Mouse (Mus musculus) gastrocnemius, adult 18-20 months (tissue): ENCODE data around the gene Kdm4b. TPM values are rescaled to one million over a fixed set of nuclear protein-coding genes. Genes with fewer than 3 reads are reported as not detected.

Experiments
- DNase-seq: peaks from one replicate; pipeline ENCODE4 v3.0.0; 2021; ENCODE audit warnings: low spot score
- total RNA-seq, 2 experiments: library from RNA; stranded (reverse); gene quantifications; 2 replicates each; pipeline ENCODE4 v1.2.3; 2021

Kdm4b gene
- total RNA-seq, 2 experiments from 2014 or later, result 20.1 to 23.1 TPM

DNA sequence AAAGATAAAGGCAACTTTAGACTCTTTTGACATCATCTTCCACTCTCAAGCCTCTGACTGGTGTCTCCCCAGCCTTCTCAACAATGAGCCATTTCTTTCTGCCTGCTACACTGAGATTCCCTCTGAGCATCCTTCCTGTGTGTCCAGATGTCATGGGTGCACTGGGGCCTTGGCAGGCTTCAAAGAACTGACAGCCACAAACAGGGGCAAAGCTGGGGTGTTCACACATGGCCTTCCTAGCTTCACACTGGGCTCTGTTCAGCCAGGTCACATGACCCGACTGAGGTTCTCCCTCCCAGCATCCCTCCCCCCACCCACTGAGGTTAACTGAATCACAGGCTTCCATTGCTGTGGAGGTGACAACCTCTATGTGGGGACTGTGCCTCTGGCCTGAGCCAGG, 29.7 kb upstream of the Kdm4b start:
- no peak for DNase-seq

DNA sequence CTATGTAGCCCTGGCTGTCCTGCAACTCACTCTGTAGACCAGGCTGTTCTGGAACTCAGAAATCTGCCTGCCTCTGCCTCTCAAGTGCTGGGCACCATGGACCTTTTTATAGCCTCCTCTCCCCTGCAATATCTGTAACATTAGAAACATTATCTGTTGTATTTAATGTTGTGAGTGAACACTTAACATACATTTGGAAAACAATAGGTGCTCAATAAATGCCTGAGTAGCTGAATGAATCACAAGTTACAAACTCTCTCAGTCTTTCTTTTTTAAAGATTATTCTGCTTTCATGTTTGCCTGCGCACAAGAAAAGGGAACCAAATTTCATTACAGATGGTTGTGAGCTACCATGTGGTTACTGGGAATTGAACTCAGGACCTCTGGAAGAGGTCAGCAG, 27.6 kb upstream of the Kdm4b start:
- DNase-seq, result no peak

DNA sequence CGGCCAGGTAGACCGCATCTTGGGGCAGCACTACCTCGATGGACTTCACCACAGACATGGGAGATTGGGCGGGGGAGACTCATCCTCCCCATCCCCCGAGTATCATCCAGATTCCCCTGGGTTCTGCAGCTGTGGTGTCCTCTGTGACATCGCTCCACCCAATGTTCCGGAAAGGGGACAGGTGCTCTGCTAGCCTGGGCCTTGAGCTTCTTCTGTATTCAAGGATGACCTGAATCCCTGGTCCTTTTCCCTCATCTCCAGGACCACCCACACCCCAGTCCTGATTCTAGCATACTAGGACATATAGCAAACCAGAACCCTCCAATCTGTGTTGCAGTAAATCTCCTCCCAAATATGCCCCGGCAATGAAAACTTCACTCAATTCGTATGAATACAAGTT, 25.7 kb upstream of the Kdm4b start, which contains the start of gene Arrdc5:
Gene Arrdc5 (minus strand): TSS at position 101 of the 400 bp plus-strand sequence.
- DNase-seq, result no peak

DNA sequence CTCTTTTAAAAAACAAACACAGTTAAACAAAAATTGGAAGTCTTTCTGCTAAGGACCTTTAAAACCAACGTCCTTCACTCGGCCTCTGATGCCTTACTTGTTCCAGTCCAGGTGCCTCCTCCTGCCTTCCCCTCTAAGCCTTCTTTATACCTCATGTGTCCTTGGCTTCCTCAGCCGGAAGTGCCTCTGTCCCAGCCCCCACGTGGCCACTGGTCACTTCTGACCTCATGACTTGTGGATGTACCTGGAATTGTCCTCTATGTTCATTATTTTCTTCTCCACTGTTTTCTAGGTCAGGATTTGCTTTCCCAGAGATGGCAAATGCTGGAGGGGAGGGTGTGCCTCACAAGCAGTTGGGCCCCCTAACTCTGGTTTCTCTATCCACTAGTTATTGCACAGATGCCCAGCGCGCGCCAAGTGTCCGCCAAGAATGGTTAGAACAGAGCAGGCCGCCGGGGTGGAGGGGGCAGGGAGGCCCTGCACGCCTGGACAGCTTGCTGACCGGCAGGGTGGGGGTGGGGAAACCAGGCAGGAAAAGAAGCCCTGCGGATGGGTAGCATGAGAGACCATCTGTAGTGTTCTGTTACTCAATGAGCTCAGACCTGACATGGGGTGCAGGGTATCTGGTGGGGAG, 23.4 kb upstream of the Kdm4b start:
- no peak for DNase-seq

DNA sequence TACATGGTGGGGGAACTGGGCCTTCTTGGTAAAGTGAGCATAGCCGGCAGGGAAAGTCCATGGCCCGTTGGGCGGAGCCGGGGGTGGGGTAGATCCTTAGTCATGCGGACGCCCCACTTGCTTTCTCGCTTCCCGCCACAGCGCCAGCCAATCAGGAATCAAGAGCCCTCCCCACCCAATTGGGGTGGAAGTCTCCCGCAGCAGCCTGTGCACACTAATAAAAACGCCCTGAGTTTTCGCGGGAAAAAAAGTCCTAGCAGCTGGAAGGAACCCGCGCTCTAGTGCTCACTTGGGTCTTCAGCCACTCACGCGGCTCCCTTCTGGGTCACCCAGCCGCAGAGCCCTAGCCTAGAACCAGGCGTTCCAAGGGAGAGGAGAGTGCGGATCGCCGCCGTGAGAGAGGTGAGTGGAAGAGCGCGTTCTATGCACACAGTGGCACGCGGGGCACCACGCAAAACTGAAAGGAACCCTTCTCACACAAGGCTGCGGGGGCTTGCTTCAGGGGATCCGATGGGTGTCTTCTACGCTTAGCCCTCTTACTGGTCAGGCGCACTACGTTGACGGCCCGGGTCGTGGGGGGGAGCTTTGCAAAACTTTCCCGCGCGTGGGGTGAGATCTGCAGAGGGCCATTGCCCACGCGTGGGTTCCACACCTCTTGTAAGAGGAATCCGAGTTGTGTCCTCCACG, 22.6 kb upstream of the Kdm4b start, which contains the start of gene Uhrf1:
Gene Uhrf1 (plus strand): TSS at position 162 of the 687 bp plus-strand sequence.
- peak; percentile 56 for DNase-seq

DNA sequence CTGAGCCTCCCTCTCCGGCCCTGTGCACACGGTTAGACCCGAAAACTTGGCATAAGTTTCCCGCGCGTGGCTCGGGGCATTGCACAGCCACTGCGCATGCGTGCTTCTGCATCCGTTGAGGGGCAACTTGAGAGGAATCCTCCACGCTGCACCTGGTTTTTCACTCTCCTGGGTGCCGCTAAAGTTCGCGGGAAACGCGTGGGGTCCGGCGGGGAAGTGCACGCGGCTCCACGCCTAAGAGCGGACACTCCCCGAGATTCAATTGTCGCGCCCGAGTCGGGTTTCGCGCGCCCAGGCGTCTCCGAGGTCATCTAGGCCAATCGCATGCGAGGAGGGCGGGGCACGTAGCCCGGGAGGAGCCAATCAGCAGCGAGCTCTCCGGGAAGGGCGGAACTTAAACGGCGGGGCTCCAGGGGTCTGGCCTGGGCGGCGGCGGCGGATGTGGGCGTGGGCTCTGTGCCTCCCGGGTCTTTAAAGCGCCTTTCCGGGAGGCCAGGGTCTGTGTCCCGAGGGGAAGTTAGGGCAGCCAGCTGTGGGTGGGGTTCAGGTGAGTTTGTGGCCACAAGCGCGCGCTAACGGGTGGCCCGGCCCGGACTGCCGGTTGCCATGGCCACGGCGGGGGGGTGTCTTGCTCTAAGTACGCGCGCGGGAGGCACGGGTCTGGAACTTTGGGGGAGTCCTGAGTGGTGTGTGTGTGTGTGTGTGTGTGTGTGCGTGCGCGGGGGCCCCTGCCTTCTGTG, 21.8 kb upstream of the Kdm4b start:
- peak; percentile 95 for DNase-seq

DNA sequence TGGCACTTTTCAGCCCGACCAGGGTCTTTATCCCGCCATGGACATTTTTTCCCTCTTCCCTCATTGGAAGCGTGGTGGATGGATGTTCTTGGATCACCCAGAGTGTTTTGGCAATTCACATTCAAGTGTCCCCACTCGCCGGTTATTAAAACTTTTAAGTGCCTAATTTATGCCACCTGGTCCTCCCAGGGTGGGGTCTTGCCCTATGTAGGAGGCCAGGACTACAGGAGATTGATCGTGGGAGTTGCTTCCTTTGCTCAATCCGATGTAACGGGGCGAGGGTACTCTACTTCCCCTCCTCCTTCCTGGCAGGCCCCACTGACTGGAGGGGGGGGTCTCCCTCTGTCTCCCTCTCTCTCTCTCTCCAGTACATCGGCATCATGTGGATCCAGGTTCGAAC, 21.1 kb upstream of the Kdm4b start:
- no peak for DNase-seq

DNA sequence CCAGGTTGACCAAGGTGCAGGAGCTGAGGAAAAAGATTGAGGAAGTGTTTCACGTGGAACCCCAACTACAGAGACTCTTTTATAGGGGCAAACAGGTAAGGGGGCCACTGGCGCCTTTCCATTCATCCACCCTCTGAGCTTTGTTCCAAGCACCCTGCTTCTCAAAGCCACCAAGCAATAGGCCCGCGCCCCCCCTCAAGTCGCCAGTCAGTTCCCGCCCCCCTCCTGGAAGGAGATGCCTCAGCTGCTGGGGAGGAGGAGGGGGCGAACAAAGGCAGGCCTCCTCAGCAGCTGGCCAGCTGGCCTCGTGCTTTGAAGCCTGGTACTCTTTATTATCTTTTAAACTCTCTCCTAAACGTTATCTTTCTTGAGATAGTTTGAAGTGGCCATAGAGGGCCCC, 20.7 kb upstream of the Kdm4b start:
- no peak for DNase-seq

DNA sequence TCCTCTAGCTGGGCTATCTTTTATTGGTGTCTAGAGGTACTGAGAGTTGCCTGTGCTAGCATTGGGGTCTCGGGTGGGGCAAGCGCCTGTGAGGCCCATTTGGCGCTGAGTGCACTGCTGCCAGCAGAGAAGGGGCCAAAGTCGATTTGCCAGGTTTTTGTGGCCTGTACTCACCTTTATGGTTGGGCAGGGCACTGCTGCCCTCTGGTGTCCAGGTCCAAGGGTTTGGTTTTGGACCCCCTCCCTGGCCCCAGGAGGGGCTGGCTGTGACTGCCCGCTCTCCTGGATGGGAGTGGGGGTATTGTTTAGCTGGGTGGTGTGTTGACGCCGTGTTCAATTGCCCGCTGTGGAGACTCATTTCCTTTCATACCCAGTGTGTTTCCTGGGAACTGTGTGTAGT, 20.0 kb upstream of the Kdm4b start:
- DNase-seq, result no peak

DNA sequence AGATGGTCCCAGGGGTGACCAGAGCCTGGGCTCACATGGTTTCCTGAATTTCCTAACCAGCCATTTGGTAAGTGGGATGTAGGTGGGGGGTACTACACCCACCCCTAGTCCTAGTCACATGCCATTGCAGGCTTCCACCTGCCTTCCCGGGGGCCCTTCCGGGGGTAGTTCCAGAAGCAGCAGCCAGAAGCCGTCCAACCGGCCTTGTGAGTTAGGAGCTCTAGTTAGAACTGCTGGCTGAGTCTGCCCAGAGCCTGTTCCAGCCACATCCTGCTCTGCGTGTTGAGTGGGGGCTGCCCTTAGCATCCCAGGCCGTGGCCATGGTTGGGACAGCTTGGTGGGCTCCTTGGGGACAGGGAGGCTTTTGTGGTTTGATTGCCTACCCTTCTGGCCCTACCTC, 17.8 kb upstream of the Kdm4b start:
- no peak for DNase-seq

DNA sequence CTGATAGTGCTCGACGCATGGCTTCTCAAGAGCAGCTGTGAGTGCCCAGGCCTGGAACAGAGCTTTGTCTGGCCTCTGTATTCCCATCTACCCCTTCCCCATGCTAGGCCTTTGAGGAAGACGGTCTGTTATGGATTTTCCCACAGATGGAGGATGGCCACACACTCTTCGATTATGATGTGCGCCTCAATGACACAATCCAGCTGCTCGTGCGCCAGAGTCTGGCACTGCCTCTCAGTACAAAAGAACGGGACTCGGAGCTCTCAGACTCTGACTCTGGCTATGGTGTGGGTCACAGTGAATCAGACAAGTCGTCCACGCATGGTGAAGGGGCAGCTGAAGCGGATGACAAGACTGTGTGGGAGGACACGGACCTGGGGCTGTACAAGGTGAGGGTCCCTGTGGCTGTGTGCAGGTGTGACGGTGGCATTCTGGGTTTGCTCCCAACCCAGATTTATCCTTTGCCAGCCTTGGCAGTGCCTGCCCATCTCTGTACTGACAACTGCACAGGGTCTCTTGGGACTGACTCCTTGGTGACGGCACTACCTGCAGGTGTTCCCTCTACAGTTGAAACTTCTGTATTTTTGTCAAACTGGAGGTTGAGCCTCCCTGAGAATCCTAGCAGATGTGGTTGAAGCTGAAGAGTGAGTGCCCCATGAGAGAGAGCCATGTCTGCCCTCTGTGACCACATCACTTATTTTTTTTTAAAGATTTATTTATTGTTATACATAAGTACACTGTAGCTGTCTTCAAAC, 16.5 kb upstream of the Kdm4b start:
- DNase-seq, result no peak

DNA sequence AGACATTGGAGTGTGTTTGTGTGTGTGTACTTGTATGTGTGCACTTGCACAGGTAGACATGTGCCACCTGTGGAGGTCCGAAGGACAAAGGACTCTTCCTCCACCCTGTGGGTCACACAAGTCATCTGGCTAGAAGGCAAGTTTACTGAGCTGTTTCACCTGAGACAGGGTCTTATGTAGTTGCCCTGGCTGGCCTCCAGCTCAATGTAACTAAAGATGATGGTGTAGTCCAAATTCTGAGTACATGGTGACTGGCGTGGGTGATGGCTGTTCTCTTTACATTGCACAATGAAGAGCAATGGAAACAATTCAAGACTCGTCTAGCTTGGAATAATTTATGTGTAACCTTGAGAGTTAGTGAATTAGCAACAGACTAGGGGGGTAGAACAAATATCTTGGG, 1.4 kb upstream of the Kdm4b start:
- no peak for DNase-seq

DNA sequence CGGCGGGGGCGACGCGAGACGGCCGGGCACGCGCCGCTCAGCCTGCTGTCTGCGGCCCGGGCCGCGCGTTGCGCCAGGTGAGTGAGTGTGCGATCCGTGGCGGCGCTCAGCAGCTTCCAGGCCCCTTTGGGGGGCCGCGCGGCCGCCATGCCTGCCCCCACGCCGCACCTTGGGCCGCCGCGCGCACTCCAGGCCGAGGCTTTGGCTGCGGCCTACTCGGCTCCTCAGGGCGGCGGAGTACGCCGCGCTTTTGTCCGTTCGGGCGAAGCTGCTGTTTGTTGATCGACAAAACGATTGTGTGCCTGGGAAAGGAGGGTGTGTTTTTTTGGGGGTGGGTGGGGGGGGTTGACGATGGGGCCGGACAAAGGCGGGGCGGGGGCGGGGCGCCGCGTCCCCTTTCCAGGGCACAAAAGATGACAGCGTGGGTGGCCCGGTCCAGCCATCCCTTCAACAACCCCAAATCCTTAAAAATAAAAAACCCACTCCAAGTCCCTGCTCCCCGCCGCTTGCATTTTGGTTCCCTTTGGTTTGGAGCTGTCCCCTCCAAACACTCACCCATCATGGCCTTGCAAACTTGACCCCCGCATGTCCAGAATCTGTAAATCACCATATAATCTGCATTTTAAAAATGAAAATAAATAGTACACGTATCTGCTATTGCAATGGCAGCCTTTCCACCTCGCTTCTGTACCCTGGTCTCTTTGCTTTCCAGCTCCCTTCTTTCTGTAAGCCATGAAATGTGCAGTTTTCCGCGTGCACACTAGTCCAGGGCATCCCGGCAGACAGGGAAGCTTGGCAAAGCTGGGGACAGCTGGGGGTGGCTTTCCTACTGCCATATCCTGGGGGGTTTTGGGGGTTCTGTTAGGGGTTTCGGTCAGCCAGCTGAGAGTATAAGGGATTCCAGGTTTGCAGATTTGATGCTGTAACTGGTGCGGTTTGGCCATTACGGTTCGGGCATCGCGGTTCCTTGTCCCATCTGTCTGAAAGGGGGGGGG, 588 bp downstream of the Kdm4b start:
- no peak for DNase-seq

DNA sequence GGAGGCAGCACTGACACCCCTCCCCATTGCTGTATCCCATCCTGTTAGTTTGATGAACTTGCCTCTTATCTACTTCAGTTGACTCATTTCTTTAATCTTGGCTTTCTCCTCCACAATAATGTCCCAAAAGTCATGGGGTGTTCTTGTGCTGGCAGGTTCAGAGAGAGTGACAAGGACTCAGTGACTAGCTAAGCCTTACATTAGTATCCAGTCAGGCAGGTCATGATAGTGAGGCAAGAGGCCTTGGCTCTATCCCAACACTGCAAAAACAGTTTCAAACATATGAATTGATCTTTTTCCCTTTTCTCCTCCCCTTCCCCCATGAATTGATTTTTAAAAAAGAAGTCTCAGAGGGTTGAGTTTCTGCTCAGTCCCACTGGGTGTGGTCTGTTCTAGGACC, 3.4 kb downstream of the Kdm4b start:
- DNase-seq, result no peak

DNA sequence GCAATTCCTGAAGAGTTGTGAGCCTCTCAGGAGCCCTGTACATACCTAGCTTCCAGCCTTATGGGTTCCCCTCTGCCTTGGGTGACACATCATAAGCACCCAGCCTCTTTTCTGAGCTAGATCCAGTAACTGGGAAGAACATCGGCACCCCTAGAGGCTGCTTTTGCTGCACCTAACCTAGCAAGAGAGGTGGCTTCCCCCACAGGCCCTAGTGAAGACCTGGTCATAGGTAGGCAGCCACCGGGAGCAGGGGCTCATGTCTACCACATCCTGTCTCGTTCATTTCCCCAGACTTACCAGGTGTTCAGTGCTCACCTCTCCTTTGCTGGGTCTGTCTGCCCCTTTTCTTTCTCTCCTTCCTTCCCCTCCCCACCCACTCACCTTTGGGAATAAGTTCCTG, 4.5 kb downstream of the Kdm4b start:
- DNase-seq, result no peak

DNA sequence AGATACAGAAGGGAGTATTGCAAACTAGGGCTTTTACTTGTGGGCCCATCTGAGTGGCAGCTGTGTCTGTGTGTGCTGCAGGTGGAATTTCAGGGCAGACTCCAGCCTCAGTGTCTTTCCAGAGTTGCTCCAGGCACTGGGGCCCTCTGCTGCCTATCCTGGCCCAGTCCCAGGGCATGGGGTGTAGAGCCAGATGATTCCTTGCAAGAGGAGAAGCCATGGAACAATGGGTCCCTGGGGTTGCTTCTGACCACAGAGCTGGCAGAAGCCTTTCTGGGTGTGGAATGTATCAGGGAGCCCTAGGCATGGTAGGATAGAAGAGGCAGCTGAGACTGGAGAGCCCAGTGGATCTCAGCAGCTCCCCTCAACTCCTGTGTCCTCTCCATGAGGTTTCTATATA, 5.4 kb downstream of the Kdm4b start:
- peak; percentile 62 for DNase-seq

DNA sequence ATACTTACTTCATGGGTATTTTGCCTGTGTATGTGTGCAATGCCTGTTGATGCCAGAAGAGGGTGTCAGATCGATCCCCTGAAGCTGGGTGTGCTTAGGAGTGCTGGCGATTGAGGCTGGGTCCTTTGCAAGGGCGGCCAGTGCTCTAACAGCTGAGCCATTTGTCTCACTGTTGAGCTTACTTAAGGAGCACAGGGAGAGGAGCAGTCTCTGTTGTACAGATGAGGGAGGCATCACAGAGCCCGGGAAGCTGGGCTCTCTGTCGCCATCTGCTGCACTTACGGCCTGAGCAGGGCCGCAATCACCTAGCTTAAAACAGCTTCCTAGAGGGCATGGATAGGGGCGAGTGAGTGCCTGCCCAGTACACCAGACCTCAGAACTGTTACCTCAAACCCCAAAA, 7.1 kb downstream of the Kdm4b start:
- DNase-seq, result no peak

DNA sequence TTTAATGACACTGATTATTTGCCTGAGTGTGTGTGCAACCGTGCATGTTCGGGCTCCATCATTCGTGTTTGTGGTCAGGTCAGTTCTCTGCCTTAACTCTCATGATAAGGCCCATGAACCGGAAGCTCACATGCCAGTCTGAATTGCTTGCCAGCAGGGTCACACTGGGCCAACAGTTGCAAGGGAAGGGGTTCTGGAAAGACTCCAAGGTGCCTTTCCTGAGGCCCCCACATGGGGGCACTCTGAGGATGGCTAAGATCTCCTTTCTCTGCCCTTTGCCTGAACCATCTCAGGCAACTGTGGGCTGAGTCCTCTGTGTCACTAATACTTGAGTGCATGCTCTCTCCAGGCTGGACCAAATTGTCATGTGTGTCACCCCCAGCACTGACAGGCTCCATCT, 11.3 kb downstream of the Kdm4b start:
- DNase-seq, result peak; percentile 66

DNA sequence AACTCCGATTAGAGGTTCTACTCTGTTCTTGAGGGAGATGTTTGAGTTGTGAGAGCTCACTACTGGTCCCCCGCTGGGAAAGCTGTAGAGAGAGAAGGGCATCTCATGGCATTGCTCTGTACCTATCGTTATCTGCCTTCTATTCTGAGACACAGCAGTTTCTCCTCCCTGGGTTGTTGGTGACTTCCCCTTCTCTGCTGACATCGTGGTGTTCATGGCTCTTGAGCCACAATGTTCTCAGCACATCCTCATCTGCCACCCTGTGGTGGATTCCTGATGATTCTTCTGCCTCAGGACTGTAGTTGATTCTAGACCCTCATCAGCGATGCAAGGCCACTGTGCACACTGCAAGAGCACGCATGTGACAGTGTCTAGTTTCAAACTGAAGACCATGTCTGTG, 11.9 kb downstream of the Kdm4b start:
- DNase-seq, result no peak

DNA sequence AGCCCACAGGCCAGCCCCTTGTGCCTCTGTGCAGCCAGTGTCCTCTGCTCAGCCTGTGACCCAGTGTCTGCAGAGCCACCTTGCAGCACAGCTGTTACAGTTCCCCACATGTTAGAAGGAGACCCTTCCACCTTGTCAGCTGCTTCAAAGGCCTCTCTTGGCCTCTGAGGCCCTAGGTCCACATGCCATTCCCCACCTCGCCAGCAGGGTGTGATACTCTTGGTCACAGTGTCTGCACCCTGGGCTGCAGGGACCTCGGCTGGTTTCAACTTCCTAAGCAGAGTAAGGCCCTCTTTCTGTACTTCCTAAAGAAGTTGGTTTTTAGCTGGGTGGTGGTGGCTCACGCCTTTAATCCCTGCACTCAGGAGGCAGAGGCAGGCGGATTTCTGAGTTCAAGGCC, 13.0 kb downstream of the Kdm4b start:
- DNase-seq, result no peak

DNA sequence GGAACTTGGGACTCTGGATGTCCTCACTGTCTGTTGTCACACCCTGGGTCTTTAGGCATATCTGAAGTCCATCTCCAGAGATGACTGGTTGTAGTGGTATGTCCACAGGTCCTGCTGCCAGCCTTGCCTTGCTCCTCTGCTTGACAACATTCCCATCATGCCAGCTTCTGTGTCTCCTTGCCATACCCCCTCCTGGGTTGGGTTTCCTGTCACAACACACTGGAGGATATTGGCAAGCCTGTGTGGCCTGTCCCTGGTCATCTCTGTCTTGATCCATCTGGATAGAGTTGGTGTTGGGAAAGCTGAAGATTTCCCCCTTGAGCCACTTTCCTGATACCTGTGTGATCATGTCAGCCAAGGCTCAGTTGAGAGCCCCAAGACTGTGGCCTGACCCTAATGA, 14.9 kb downstream of the Kdm4b start:
- no peak for DNase-seq
